8 mouse cellular contexts compared by ENCODE assay signal in the genomic region with DNA sequence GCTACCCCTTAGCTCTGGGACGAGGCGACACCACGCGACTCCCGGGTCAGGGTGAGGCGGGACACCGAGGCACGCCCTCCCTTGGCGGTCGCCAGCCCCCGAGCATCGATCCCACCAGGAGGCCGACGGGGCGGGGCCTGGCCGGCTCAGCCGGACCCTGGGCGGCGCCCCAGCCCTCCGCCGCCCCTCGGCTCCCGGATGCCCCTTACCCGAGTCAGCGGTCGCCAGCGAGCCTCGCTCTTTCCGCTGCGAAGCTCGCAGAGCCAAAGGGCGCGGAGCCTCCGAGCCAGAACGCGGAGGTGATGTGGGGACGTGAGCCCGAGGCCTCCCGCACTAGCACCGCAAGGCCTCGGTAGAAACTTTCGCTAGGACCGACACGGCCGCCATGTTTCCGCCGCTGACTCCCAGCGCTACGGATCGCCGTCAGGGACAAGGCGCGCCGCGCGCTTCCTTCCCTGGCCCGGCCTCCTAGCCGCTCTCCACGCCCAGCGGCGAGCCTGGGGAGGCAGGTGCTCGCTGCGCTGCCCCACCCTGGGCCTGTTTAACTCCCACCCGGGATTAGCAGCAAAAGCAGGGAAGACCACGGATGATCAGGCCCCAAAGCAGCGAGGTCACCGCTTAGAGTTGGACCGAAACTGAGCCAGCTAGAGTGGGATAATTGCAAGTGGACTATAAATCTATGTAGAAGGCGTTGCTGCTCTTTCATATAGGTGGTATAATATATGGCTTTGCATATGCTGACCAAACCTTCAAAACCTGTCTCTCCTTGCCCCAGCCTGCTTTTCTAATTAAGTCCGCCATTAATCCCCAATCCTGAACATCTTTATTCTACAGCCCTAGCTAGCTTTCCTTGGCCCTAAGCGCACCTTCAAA. TPM values are rescaled to one million over a fixed set of nuclear protein-coding genes. Genes with fewer than 3 reads are reported as not detected.
DNase-seq lines count a peak whose midpoint lies in the region; ATAC-seq and TF ChIP-seq lines count a peak whose summit lies in the region.

A gene (minus strand): TSS at position 480 of the 873 bp plus-strand sequence.

- peaks cover 5% of the 10 kb centered on the region for H3K36me3 ChIP-seq in embryonic facial prominence, embryonic 14.5 days (ENCODE audit: control insufficient read depth, insufficient read depth, low read length)
- peaks cover 14% of the 10 kb centered on the region for H3K36me3 ChIP-seq in heart, adult 2 months (ENCODE audit: control insufficient read depth, insufficient read depth, low read length)
- H3K36me3 ChIP-seq in limb, embryonic 13.5 days, result peaks cover 4% of the 10 kb centered on the region
- 0 out of 2 replicates have a peak, but pooled peaks cover 1% of the 10 kb centered on the region for H3K36me3 ChIP-seq in midbrain, embryonic 15.5 days (replicated peaks)

- TF ChIP-seq EP300 in heart, adult 2 months (IDR thresholded peaks at IDR 0.05; ENCODE audit: insufficient read depth, low read depth, low read length), result no peak; the same call in 1 of the 2 replicates

- no peaks in the 10 kb centered on the region for H3K27me3 ChIP-seq in embryonic facial prominence, embryonic 14.5 days (replicated peaks; ENCODE audit: control insufficient read depth, insufficient read depth, low read length)
- H3K27me3 ChIP-seq in heart, adult 2 months (ENCODE audit: control insufficient read depth, insufficient read depth, low read length), result no peaks in the 10 kb centered on the region
- H3K27me3 ChIP-seq in limb, embryonic 13.5 days, result no peaks in the 10 kb centered on the region
- H3K27me3 ChIP-seq in midbrain, embryonic 15.5 days (replicated peaks), result no peaks in the 10 kb centered on the region

- ATAC-seq in embryonic facial prominence, embryonic 14.5 days (ENCODE audit: low read depth), result peak; percentile 95
- peak; percentile 96 for ATAC-seq in limb, embryonic 13.5 days (ENCODE audit: low FRiP score, low read depth)
- peak; percentile 97 for ATAC-seq in midbrain, embryonic 15.5 days (replicated peaks)

- WGBS in bone marrow, adult 2 months, result 3% methylated on average over 71 of the region's 71 CpGs
- WGBS in embryonic facial prominence, embryonic 14.5 days, result 4% methylated on average over 38 of the region's 71 CpGs
- 3% methylated on average over 65 of the region's 71 CpGs for WGBS in heart, adult 2 months
- 2% methylated on average over 71 of the region's 71 CpGs for WGBS in limb, embryonic 13.5 days
- 2% methylated on average over 68 of the region's 71 CpGs for WGBS in midbrain, embryonic 15.5 days

- peak within 1 kb of the TSS; percentile 70 for H3K4me2 ChIP-seq in embryonic facial prominence, embryonic 14.5 days (ENCODE audit: low read depth, low read length)
- H3K4me2 ChIP-seq in limb, embryonic 13.5 days (replicated peaks), result peak within 1 kb of the TSS; percentile 70
- H3K4me2 ChIP-seq in midbrain, embryonic 15.5 days, result peak within 1 kb of the TSS; percentile 57

- H3K79me2 ChIP-seq in heart, adult 2 months (replicated peaks; ENCODE audit: control insufficient read depth, insufficient read depth, low read length), result no peaks in the 10 kb centered on the region; the same call in 1 of the 2 replicates

- no peaks in the 10 kb centered on the region; the same call in 1 of the 2 replicates for H3K4me1 ChIP-seq in bone marrow, adult 2 months (ENCODE audit: control insufficient read depth, insufficient read depth, low read length)
- H3K4me1 ChIP-seq in embryonic facial prominence, embryonic 14.5 days (ENCODE audit: control insufficient read depth, insufficient read depth, low read length), result peaks cover 14% of the 10 kb centered on the region
- H3K4me1 ChIP-seq in heart, adult 2 months (ENCODE audit: control insufficient read depth, insufficient read depth, low read length), result no peaks in the 10 kb centered on the region
- peaks cover 19% of the 10 kb centered on the region for H3K4me1 ChIP-seq in limb, embryonic 13.5 days
- peaks cover 20% of the 10 kb centered on the region for H3K4me1 ChIP-seq in midbrain, embryonic 15.5 days

- H3K9ac ChIP-seq in embryonic facial prominence, embryonic 14.5 days (ENCODE audit: low read depth, low read length), result peak within 1 kb of the TSS; percentile 95
- H3K9ac ChIP-seq in heart, adult 2 months (ENCODE audit: low read depth, low read length), result peak within 1 kb of the TSS; percentile 87
- peak within 1 kb of the TSS; percentile 88 for H3K9ac ChIP-seq in limb, embryonic 13.5 days
- peak within 1 kb of the TSS; percentile 79 for H3K9ac ChIP-seq in midbrain, embryonic 15.5 days

- H3K4me3 ChIP-seq in bone marrow, adult 2 months (replicated peaks; ENCODE audit: control insufficient read depth, low read depth, low read length), result peak within 1 kb of the TSS; percentile 98
- peak within 1 kb of the TSS; percentile 77 for H3K4me3 ChIP-seq in embryonic facial prominence, embryonic 14.5 days (ENCODE audit: low read depth, low read length)
- peak within 1 kb of the TSS; percentile 97 for H3K4me3 ChIP-seq in heart, adult 2 months
- peak within 1 kb of the TSS; percentile 78 for H3K4me3 ChIP-seq in limb, embryonic 13.5 days
- H3K4me3 ChIP-seq in midbrain, embryonic 15.5 days, result peak within 1 kb of the TSS; percentile 82

- TF ChIP-seq CTCF in bone marrow, adult 2 months (IDR thresholded peaks at IDR 0.05; ENCODE audit: control insufficient read depth, insufficient read depth, low read length), result no peak
- peak; percentile 13; the same call in 1 of the 2 replicates for TF ChIP-seq CTCF in heart, adult 2 months (IDR thresholded peaks at IDR 0.05)

- H3K9me3 ChIP-seq in embryonic facial prominence, embryonic 14.5 days (ENCODE audit: control insufficient read depth, low read length), result no peaks in the 10 kb centered on the region
- H3K9me3 ChIP-seq in limb, embryonic 13.5 days, result no peaks in the 10 kb centered on the region
- no peaks in the 10 kb centered on the region for H3K9me3 ChIP-seq in midbrain, embryonic 15.5 days

- intact Hi-C loops in heart, adult 2 months (cut with DNase I), result loop anchor here (1.0 to 2.0 kb wide), 2 partner anchors 69 to 263 kb away; a partner anchor contains a TSS

- peak within 1 kb of the TSS; percentile 95 for H3K27ac ChIP-seq in bone marrow, adult 2 months (ENCODE audit: control insufficient read depth, insufficient read depth, low read depth, low read length, poor library complexity)
- H3K27ac ChIP-seq in embryonic facial prominence, embryonic 14.5 days (replicated peaks; ENCODE audit: low read depth, low read length), result peak within 1 kb of the TSS; percentile 96
- peak within 1 kb of the TSS; percentile 97 for H3K27ac ChIP-seq in heart, adult 2 months
- H3K27ac ChIP-seq in limb, embryonic 13.5 days, result peak within 1 kb of the TSS; percentile 96
- peak within 1 kb of the TSS; percentile 94 for H3K27ac ChIP-seq in midbrain, embryonic 15.5 days

- DNase-seq in 416B (ENCODE audit: low read depth), result peak; percentile 84
- DNase-seq in embryonic facial prominence, embryonic 14.5 days (ENCODE audit: low spot score), result peak; percentile 92
- peak; percentile 95 to 97 for DNase-seq in heart, adult 2 months
- peak; percentile 86 to 94 for DNase-seq in kidney, adult 8-10 months
- DNase-seq in spleen, adult 18-20 months, result peak; percentile 84 to 96

- peak; percentile 88; the same call in 1 of the 2 replicates for TF ChIP-seq POLR2A in bone marrow, adult 2 months (IDR thresholded peaks at IDR 0.05; ENCODE audit: borderline replicate concordance, control insufficient read depth, low read depth, low read length)
- peak; percentile 84 for TF ChIP-seq POLR2A in heart, adult 2 months (IDR thresholded peaks at IDR 0.05; ENCODE audit: insufficient read depth, low read depth, low read length)

RNA-seq across cellular contexts. Expression of the gene that starts here (rescaled TPM):
- polyA plus RNA-seq in bone marrow, adult 2 months (2011; ENCODE audit: insufficient read depth, insufficient read length, low replicate concordance, missing spikeins), result 3.6 and 8.7 TPM in 2 replicates
- polyA plus RNA-seq in embryonic facial prominence, embryonic 14.5 days (2014; fragmentation: Nextera tagmentation; extraction: Ambion mirVana), result 38.4 and 43.3 TPM in 2 replicates
- 10 to 100 TPM; 15.6 to 18.3 TPM for total RNA-seq in heart, adult 2 months (2021)
- polyA plus RNA-seq in heart, adult 2 months (2012; rRNA removed), result 5.5 and 11.5 TPM in 2 replicates
- 41.7 and 47.0 TPM in 2 replicates for polyA plus RNA-seq in limb, embryonic 13.5 days (2015; fragmentation: Nextera tagmentation; extraction: Ambion mirVana)
- 18.7 and 19.6 TPM in 2 replicates for polyA plus RNA-seq in midbrain, embryonic 15.5 days (2015; fragmentation: Nextera tagmentation; extraction: Ambion mirVana)

Comparison
In these comparisons a context has a peak if more than half of its experiments do, and no peak if none do; other contexts are left out.
1. Peak in every context shown above with its lines: DNase-seq, ATAC-seq, H3K4me3 ChIP-seq and H3K27ac ChIP-seq.